Mouse (Mus musculus) ES-CJ7 (cell line): Measurements from ENCODE around the gene Gan.

Experiments
- DNase-seq: peaks from one replicate; pipeline ENCODE4 v3.0.0; 2011; ENCODE audit warnings: low read depth, low spot score

The Gan gene

GRCm38 (mm10) chr8:117157769-117158091, 205 bp upstream of the Gan start:
- peak; percentile 98 for DNase-seq

GRCm38 (mm10) chr8:117159031-117159430, 1.1 kb downstream of the Gan start:
- DNase-seq, result no peak

GRCm38 (mm10) chr8:117164912-117165311, 7.0 kb downstream of the Gan start:
- DNase-seq, result no peak

- no peak for DNase-seq
Measured at GRCm38 (mm10) chr8:117165542-117165941, 7.6 kb downstream of the Gan start.

GRCm38 (mm10) chr8:117166515-117166914, 8.6 kb downstream of the Gan start:
- no peak for DNase-seq

GRCm38 (mm10) chr8:117167243-117167883, 9.4 kb downstream of the Gan start:
- DNase-seq, result no peak

GRCm38 (mm10) chr8:117168378-117168777, 10.4 kb downstream of the Gan start:
- no peak for DNase-seq

GRCm38 (mm10) chr8:117171826-117172225, 13.9 kb downstream of the Gan start:
- no peak for DNase-seq

GRCm38 (mm10) chr8:117172904-117173303, 15.0 kb downstream of the Gan start:
- peak; percentile 33 for DNase-seq

GRCm38 (mm10) chr8:117173690-117174089, 15.8 kb downstream of the Gan start:
- peak; percentile 45 for DNase-seq

GRCm38 (mm10) chr8:117174536-117174935, 16.6 kb downstream of the Gan start:
- no peak for DNase-seq

GRCm38 (mm10) chr8:117176308-117176707, 18.4 kb downstream of the Gan start:
- DNase-seq, result no peak

GRCm38 (mm10) chr8:117177236-117177635, 19.3 kb downstream of the Gan start:
- DNase-seq, result no peak

GRCm38 (mm10) chr8:117178039-117178438, 20.1 kb downstream of the Gan start:
- no peak for DNase-seq

GRCm38 (mm10) chr8:117178676-117179075, 20.7 kb downstream of the Gan start:
- no peak for DNase-seq

- peak; percentile 68 for DNase-seq
Measured at GRCm38 (mm10) chr8:117182746-117183145, 24.8 kb downstream of the Gan start.

- no peak for DNase-seq
Measured at GRCm38 (mm10) chr8:117183664-117184377, 25.9 kb downstream of the Gan start.

- DNase-seq, result peak; percentile 89
Measured at GRCm38 (mm10) chr8:117194355-117194754, 36.4 kb downstream of the Gan start.

GRCm38 (mm10) chr8:117196593-117196992, 38.7 kb downstream of the Gan start:
- DNase-seq, result no peak

GRCm38 (mm10) chr8:117197551-117197950, 39.6 kb downstream of the Gan start:
- no peak for DNase-seq

- DNase-seq, result peak; percentile 56
Measured at GRCm38 (mm10) chr8:117198141-117198935, 40.4 kb downstream of the Gan start.

- DNase-seq, result no peak
Measured at GRCm38 (mm10) chr8:117199658-117200057, 41.7 kb downstream of the Gan start.

GRCm38 (mm10) chr8:117200346-117200745, 42.4 kb downstream of the Gan start:
- DNase-seq, result no peak
